Mouse (Mus musculus): Measurements from ENCODE around the gene Mrpl46. TPM values are rescaled to one million over a fixed set of nuclear protein-coding genes. Genes with fewer than 3 reads are reported as not detected.

The Mrpl46 gene
- total RNA-seq (2023), result 10 to 100 TPM in 1 of 2 experiments, 1 to 10 TPM in 1; 9.8 to 10.1 TPM

DNA sequence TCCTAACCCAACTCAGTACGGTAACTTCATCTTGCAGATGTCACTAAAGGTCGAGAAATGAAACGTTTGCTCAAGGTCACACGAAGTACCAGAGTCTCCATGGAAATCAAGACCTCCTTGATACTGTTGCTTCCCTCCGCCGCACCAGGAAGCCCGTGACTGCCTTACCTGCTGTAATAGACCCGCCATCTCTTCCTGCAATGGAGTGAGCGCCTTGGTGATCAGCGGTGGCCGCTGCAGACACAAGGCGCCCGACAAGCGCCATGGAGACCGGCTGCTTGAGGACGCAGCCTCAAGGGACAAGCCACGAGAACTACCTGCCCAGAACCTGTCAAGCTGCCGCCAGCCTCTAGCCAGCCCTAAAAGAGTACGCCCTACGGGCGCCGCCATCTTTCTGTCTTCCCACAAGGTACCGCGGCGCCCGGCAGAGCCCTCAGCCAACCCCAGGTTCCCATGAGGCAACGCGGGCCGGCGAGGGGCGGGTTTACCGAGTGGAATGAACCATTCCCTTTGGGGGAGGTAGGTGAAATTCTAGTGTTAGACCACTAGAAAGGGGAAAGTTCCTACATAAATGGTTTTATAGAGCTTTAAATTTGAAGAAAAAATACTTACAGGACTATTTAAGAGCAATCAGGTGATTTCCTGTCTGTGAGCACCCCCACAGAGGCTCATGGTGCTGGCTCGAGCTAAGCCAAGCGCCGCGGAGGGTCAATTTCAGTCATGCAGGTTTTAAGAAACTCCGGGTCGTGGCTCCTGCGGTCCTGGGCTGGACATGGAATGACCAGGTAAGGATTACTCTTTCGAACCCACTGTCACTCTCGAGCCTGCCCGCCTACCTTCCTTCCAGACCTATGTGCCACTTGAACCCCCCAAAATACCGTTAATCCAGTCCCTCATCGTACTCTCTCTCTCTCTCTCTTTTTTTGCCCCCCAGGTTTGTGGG lies at the start of gene Mrpl46, which contains the start of gene Mrps11:
TSS of gene Mrpl46 (minus strand) at position 893 of the 943 bp plus-strand sequence.
TSS of gene Mrps11 (plus strand) at position 481 of the 943 bp plus-strand sequence.

DNA sequence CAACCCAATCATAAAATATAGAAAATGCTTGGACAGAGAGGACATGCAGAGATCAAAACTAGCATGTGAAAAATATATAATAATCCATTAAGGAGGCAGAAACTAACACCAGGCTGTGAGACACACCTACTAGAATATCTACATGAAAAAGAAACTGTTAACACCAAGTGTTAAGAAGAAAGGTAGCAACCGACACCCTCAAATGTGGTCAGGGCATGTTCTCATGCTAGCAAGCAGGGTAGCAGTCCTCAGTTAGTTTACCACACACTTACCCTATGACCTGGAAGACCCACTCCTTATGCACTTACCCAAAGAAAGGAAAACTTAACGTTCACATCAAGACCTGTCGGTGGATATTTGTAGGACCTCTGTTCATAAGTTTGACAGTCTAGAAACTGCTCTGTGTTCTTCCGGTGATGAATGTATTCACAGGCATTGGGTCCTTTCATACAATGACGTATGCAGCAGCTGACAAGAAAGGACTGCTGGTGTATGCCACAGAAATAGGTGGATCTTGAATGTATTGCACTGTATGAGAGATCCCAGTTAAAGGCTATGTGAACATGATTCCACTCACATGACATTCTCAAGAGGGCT lies 45.6 kb downstream of the Mrpl46 start, which contains the start of gene Ntrk3:
TSS of gene Ntrk3 (minus strand) at position 399 of the 597 bp plus-strand sequence.

Other genes with a start within 250 kb of the Mrpl46 start
- not detected for gene Ntrk3, start 45.5 kb downstream of the Mrpl46 start, total RNA-seq (2023)
- 10 to 100 TPM; 13.4 to 24.8 TPM for gene Mrps11, start 412 bp downstream of the Mrpl46 start, total RNA-seq (2023)
- gene Det1, start 63.7 kb upstream of the Mrpl46 start, total RNA-seq (2023), result 1 to 10 TPM; 5.4 to 5.7 TPM
- 1 to 10 TPM; 7.2 to 7.3 TPM for gene Aen, start 112.3 kb upstream of the Mrpl46 start, total RNA-seq (2023)
- gene Isg20, start 129.9 kb upstream of the Mrpl46 start, total RNA-seq (2023), result 10 to 100 TPM; 37.2 to 46.0 TPM

Measured in neutrophil, adult 83 days (primary cell).